Mouse (Mus musculus) monocyte, adult 2 months (primary cell): ENCODE measurements around the gene Gjb2.
"Not testable (repeated sequence)": the region's sequence is repeated elsewhere in the genome, so short reads cannot be mapped to it uniquely, and the experiment has no call there.

Experiments used
- DNase-seq, 2 experiments: peaks; one replicate each; pipeline ENCODE4 v3.0.0; 2022; ENCODE audit warnings: low spot score in 2 of 2, low read depth in 1 of 2

Gene Gjb2

DNA sequence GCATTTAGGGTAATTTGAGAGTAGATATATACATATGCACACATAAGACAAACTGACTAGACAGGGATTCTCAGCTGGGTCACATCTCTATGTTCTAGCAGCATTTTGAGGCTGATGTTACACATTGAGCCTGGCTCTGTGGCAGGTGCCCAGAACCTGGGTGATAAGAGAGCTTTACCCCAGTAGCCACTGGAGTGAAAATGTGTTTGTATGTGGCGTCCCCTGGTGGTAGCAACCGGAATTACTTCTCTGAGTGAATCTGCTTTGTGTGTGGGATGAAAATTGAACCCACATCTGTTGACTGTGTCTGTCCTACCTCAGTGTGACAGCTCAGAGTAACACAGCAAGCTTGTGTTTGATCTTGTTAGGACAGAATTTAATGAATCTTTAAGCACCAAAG lies 34.6 kb downstream of the Gjb2 start:
- not testable (repeated sequence) for DNase-seq

DNA sequence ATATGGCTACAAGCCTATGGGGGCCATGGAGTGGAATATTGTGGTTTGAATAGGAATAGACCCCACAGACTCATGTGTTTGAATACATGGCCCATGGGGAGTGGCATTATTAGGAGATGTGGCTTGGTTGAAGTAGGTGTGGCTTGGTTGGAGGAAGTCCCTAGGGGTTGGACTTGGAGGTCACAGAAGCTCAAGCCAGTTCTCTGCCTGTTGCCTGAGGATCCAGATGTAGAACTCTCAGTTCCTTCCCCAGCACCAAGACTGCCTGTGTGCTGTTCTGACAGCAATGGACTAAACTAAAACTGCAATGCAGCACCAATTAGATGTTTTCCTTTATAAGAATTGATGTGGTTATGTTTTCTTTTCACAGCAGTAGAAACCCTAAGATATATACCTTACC lies 38.4 kb downstream of the Gjb2 start:
- DNase-seq, result no peak

DNA sequence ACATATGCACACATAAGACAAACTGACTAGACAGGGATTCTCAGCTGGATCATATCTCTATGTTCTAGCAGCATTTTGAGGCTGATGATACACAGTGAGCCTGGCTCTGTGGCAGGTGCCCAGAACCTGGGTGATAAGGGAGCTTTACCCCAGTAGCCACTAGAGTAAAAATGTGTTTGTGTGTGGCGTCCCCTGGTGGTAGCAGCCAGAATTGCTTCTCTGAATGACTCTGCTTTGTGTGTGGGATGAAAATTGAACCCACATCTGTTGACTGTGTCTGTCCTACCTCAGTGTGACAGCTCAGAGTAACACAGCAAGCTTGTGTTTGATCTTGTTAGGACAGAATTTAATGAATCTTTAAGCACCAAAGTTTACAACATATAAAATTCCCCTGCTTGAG lies 44.5 kb downstream of the Gjb2 start:
- DNase-seq, result not testable (repeated sequence)

DNA sequence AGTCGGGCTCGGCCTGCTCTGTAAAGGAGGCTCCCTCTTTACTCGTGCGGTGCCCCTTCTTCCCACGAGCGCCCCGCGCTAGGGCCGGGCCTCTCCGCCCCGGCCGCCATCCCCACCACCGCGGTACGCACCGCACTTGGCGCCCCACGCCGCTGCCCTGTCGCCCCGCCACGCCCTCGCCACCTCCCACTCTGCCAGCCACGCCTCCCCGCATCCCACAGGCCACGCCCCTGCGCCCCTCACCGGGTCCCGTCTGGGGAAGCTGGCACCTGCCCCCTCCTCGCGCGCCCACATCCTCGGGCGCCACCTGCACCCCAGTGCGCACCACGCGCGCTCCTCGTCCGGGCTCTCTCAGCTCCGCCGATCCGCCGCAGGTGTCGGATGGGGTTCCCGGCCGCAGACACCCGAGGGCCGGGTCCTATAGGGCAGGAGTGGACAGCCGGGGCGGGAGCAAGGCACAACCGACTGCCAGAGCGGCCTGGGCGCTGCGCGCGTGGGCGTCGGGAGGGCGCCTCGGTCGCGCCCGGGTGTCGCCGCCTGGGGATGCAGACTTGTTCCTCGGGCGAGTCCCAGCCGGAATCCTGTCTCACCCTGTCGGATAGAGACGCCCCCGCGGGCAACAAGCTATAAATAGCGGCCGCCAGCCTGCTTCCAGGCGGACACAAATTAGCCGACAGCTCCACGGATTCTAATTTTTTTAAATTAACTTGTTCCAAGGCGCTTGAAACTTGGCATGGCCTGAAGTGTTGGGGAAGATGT lies 46.8 kb downstream of the Gjb2 start, which contains the start of gene Gja3:
Gja3 (minus strand) TSS at position 538 of the 759 bp plus-strand sequence.
- DNase-seq, result no peak

DNA sequence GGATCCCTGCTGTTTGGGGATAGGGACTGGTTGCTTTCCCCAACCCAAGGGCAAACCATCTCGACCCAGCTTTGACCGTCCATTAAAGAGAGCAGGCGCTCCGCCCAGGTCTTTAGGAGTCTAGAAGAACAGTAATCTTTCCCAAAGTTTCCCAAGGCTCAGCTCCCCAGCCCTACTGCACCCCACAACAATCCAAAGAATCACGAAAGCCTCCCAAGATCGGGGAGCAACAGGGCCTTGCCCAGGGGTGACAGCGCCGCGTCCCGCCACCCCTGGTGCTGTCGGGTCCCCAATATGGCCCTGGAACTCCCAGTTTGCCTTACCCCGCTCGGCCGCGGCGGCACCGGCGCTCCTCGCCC lies 47.3 kb downstream of the Gjb2 start:
- no peak for DNase-seq

DNA sequence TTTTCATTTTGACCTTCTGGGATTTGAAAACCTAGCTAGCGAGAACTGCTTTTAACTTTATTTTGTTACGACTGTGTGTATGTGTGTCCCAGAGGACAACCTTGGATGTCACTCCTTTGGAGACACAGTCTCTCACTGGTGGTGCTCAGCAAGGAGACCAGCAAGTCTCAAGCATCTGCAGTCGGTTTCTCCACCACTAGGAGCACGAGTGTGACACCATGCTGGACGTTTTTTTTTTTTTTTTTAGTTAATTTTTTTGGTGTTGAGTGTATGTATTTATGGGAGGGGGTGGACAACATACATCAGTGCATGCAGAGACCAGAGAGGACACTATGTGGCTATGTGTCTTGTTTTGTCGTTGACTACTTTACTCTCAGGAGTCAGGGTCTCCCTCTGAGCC lies 51.8 kb downstream of the Gjb2 start:
- DNase-seq, result no peak
